Mouse (Mus musculus): ENCODE data around the gene Plxnb1.
A peak's percentile ranks its signal among the peaks of the same experiment; 100 is the strongest.

Plxnb1 gene

GRCm38 (mm10) chr9:109095137-109095982 is at the start of gene Plxnb1:
Gene Plxnb1, plus strand, starts transcription at chr9:109095389.
- peak; percentile 86 for DNase-seq (ENCODE audit: low read depth, low spot score)

- peak; percentile 62 for DNase-seq (ENCODE audit: low read depth, low spot score)
Observed at GRCm38 (mm10) chr9:109046306-109046705, 48.9 kb upstream of the Plxnb1 start.

- DNase-seq (ENCODE audit: low read depth, low spot score): no peak
Observed at GRCm38 (mm10) chr9:109049316-109049715, 45.9 kb upstream of the Plxnb1 start.

GRCm38 (mm10) chr9:109049996-109050673 is 45.1 kb upstream of the Plxnb1 start:
- DNase-seq (ENCODE audit: low read depth, low spot score): no peak

GRCm38 (mm10) chr9:109050674-109050997 is 44.6 kb upstream of the Plxnb1 start:
- no peak for DNase-seq (ENCODE audit: low read depth, low spot score)

- DNase-seq (ENCODE audit: low read depth, low spot score): no peak
Observed at GRCm38 (mm10) chr9:109051011-109051501, 44.1 kb upstream of the Plxnb1 start.

GRCm38 (mm10) chr9:109051651-109052489 is 43.3 kb upstream of the Plxnb1 start:
- DNase-seq (ENCODE audit: low read depth, low spot score): no peak

- no peak for DNase-seq (ENCODE audit: low read depth, low spot score)
Observed at GRCm38 (mm10) chr9:109052490-109053260, 42.5 kb upstream of the Plxnb1 start.

GRCm38 (mm10) chr9:109053366-109053765 is 41.8 kb upstream of the Plxnb1 start:
- DNase-seq (ENCODE audit: low read depth, low spot score): no peak

- no peak for DNase-seq (ENCODE audit: low read depth, low spot score)
Observed at GRCm38 (mm10) chr9:109053851-109054250, 41.3 kb upstream of the Plxnb1 start.

GRCm38 (mm10) chr9:109054712-109055111 is 40.5 kb upstream of the Plxnb1 start:
- DNase-seq (ENCODE audit: low read depth, low spot score): peak; percentile 53

GRCm38 (mm10) chr9:109055271-109056030 is 39.7 kb upstream of the Plxnb1 start:
- DNase-seq (ENCODE audit: low read depth, low spot score): no peak

GRCm38 (mm10) chr9:109056081-109056690 is 39.0 kb upstream of the Plxnb1 start:
- DNase-seq (ENCODE audit: low read depth, low spot score): no peak

- no peak for DNase-seq (ENCODE audit: low read depth, low spot score)
Observed at GRCm38 (mm10) chr9:109056916-109057315, 38.3 kb upstream of the Plxnb1 start.

GRCm38 (mm10) chr9:109057543-109057942 is 37.6 kb upstream of the Plxnb1 start:
- no peak for DNase-seq (ENCODE audit: low read depth, low spot score)

GRCm38 (mm10) chr9:109058006-109058765 is 37.0 kb upstream of the Plxnb1 start:
- DNase-seq (ENCODE audit: low read depth, low spot score): no peak

GRCm38 (mm10) chr9:109059136-109059903 is 35.9 kb upstream of the Plxnb1 start, which contains the start of gene Trex1:
Gene Trex1, minus strand, starts transcription at chr9:109059734.
- peak; percentile 85 for DNase-seq (ENCODE audit: low read depth, low spot score)

GRCm38 (mm10) chr9:109060184-109060897 is 34.8 kb upstream of the Plxnb1 start:
- no peak for DNase-seq (ENCODE audit: low read depth, low spot score)

Data from mesoderm, embryonic 11.5 days (tissue).